Mouse (Mus musculus) layer of hippocampus, adult 18-20 months (tissue): ENCODE measurements at regions not wholly inside any gene's neighbourhood (a gene's known extent, or its start where the extent isn't known, plus 50 kb on each side); places are given as distances from the start of the nearest gene placed in this dataset.
"Not testable (repeated sequence)": the region's sequence is repeated elsewhere in the genome, so short reads cannot be mapped to it uniquely, and the experiment has no call there.

ENCODE experiments used
- DNase-seq, 2 experiments: peaks; one replicate each; pipeline ENCODE4 v3.0.0; 2022; ENCODE audit warnings: low spot score in 2 of 2

- peak in 1 of 2 experiments; percentile 73 for DNase-seq
These were observed 223.6 kb upstream of the Egfl6 start for GRCm38 (mm10) chrX:166809165-166809564.

GRCm38 (mm10) chrX:166808207-166808606 lies 222.7 kb upstream of the Egfl6 start:
- DNase-seq: no peak

GRCm38 (mm10) chrX:166805957-166806356 lies 220.4 kb upstream of the Egfl6 start:
- no peak for DNase-seq

GRCm38 (mm10) chrX:166805480-166805879 lies 220.0 kb upstream of the Egfl6 start:
- no peak for DNase-seq

GRCm38 (mm10) chrX:166803246-166803645 lies 217.7 kb upstream of the Egfl6 start:
- DNase-seq: no peak

GRCm38 (mm10) chrX:166801017-166801416 lies 215.5 kb upstream of the Egfl6 start:
- no peak for DNase-seq

GRCm38 (mm10) chrX:166795651-166796050 lies 210.1 kb upstream of the Egfl6 start:
- no peak for DNase-seq

GRCm38 (mm10) chrX:166789031-166789430 lies 203.5 kb upstream of the Egfl6 start:
- DNase-seq: peak in 1 of 2 experiments; percentile 62

- DNase-seq: not testable (repeated sequence)
These were observed 201.6 kb upstream of the Egfl6 start for GRCm38 (mm10) chrX:166787137-166787536.

- DNase-seq: no peak
These were observed 200.1 kb upstream of the Egfl6 start for GRCm38 (mm10) chrX:166785615-166786014.

- no peak for DNase-seq
These were observed 197.9 kb upstream of the Egfl6 start for GRCm38 (mm10) chrX:166783377-166783776.

GRCm38 (mm10) chrX:166779334-166780092 lies 194.0 kb upstream of the Egfl6 start:
- DNase-seq: peak in 1 of 2 experiments; percentile 11

GRCm38 (mm10) chrX:166773408-166773854 lies 187.9 kb upstream of the Egfl6 start:
- DNase-seq: no peak

- DNase-seq: peak; percentile 19 to 77
These were observed 181.5 kb upstream of the Egfl6 start for GRCm38 (mm10) chrX:166766991-166767390.

- DNase-seq: no peak
These were observed 180.1 kb upstream of the Egfl6 start for GRCm38 (mm10) chrX:166765647-166766046.

- DNase-seq: no peak
These were observed 176.6 kb upstream of the Egfl6 start for GRCm38 (mm10) chrX:166762098-166762497.

GRCm38 (mm10) chrX:166757152-166757551 lies 171.6 kb upstream of the Egfl6 start:
- no peak for DNase-seq

- no peak for DNase-seq
These were observed 169.6 kb upstream of the Egfl6 start for GRCm38 (mm10) chrX:166754967-166755654.

GRCm38 (mm10) chrX:166749055-166749679 lies 163.6 kb upstream of the Egfl6 start:
- DNase-seq: no peak

GRCm38 (mm10) chrX:166731354-166731753 lies 145.8 kb upstream of the Egfl6 start:
- DNase-seq: peak in 1 of 2 experiments; percentile 16

- DNase-seq: no peak
These were observed 143.1 kb upstream of the Egfl6 start for GRCm38 (mm10) chrX:166728622-166728928.
